In the genomic region with DNA sequence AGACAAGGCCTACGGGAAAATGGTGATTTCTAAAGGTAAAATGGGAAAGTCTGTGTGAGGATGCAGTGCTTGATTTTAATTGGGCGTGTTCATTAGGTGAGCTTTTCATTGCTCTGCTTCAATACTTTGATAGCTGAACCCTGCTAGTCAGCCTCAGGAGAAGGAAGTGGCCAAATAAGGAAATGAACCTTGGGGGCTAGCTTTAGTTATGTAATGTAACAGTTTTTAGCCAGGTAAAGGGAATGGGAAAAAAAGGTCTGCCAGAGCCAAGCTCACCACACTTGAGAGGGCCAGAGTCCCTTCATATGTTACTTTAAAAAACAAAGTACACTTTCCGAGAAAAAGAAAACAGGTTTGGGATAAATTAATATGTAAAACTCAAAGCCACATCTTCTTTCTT, we compare ENCODE assay signal across 18 mouse cellular contexts.
"Had no signal": no experiment of that assay in that cellular context is flagged by ENCODE, and none has a peak within 500 bp of the region (broad histone marks: within the 10 kb centered on the region; RNA-seq: fewer than 3 reads in every experiment).

No protein-coding gene starts in this region.

- H3K36me3 ChIP-seq: midbrain, embryonic 10.5 days; midbrain, embryonic 13.5 days; neural tube, embryonic 13.5 days; neural tube, embryonic 15.5 days had no signal

- DNase-seq: lung, adult 18-20 months; lung, embryonic 14.5 days; lung, postnatal 10 days; lung, postnatal 4 days; retina, postnatal 1 day; right cerebral cortex, adult 18-20 months; right cerebral cortex, postnatal 25 days; right cerebral cortex, postnatal 4 days; spleen, adult 18-20 months; thymus, adult 18-20 months; thymus, postnatal 14 days; thymus, postnatal 36 days had no signal

- H3K4me3 ChIP-seq: midbrain, embryonic 10.5 days; midbrain, embryonic 13.5 days; myocyte; neural tube, embryonic 13.5 days; neural tube, embryonic 15.5 days had no signal

- H3K9me3 ChIP-seq: midbrain, embryonic 10.5 days; midbrain, embryonic 13.5 days; neural tube, embryonic 13.5 days; neural tube, embryonic 15.5 days had no signal

- H3K4me1 ChIP-seq: midbrain, embryonic 13.5 days; neural tube, embryonic 13.5 days; neural tube, embryonic 15.5 days had no signal

- H3K27ac ChIP-seq: midbrain, embryonic 10.5 days; midbrain, embryonic 13.5 days; neural tube, embryonic 13.5 days; neural tube, embryonic 15.5 days had no signal

- ATAC-seq: midbrain, embryonic 13.5 days; midbrain, embryonic 16.5 days had no signal

- H3K9ac ChIP-seq: lung, embryonic 14.5 days; midbrain, embryonic 13.5 days; neural tube, embryonic 13.5 days; neural tube, embryonic 15.5 days had no signal

- H3K4me2 ChIP-seq: lung, embryonic 14.5 days; midbrain, embryonic 13.5 days; neural tube, embryonic 13.5 days; neural tube, embryonic 15.5 days had no signal

- H3K27me3 ChIP-seq: midbrain, embryonic 13.5 days; neural tube, embryonic 13.5 days; neural tube, embryonic 15.5 days had no signal
